Mouse (Mus musculus) erythroblast, embryonic 14.5 days (primary cell): ENCODE results near the gene Nlrp3.

Experiments
- GATA1 ChIP-seq: IDR thresholded peaks from 2 replicates; pipeline ENCODE4 v1.6.1; 2012; ENCODE audit warnings: low read length, inconsistent platforms, mixed read lengths
- TAL1 ChIP-seq: IDR thresholded peaks from 3 replicates; pipeline ENCODE4 v1.6.1; 2012; ENCODE audit warnings: low read length, inconsistent platforms, mixed read lengths

DNA sequence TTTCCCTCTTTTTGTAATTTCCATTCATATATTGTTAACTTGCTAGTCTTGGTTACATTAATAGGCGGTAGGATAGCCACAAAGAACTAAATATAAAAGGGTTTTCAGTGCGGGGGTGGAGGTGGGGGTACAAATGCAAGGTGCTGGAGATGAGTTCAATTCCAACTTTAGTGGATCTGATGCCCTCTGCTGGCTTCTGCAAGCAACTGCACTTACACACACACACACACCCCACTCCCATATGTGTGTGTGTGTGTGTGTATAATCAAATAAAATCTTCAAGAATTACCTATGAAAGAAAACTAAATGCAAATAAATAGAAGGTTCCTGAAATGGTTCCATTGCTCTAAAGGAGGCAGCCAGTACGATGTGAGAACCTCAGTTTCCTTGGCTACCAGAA lies 27.9 kb downstream of the Nlrp3 start:
- TF ChIP-seq TAL1 (no peak), GATA1 (no peak)
